Mouse (Mus musculus): Measurements from ENCODE around the gene Ankib1.
A peak's percentile ranks its signal among the peaks of the same experiment; 100 is the strongest.

Gene Ankib1

DNA sequence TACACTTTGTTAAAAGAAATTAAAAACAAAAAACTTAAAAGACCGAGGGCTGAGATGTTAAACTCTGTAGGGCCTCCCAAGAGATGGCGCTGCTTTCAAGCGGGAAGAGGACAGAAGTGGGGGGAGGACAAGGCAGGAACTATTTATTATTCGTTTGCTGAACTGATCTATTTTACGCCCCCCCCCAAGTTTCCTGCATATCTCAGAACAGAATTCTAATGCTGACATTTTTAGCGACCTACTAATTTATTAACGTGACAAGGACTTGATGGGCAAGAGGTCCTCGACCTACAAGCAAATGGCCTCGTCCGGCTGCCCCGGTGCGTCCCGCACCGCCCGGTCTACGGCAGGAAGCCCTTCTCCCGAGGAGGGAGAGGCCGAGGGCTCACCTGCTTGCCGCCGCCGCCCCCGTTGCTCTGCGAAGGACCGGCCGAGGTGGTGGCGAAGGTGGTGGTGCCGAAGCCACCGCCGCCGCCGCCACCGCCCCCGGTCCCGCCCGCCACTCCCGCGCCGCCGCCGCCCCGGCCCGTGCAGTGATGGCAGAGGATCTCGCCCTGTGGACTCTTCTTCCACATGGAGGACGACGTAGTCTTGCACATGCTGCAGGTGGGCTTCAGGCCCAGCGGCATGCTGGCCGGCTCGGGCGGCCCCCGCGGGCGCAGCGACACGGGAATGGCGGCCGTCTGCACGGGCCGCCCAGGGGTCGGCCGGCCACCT lies 155.6 kb downstream of the Ankib1 start:
- DNase-seq (ENCODE audit: extremely low spot score), result peak; percentile 73

DNA sequence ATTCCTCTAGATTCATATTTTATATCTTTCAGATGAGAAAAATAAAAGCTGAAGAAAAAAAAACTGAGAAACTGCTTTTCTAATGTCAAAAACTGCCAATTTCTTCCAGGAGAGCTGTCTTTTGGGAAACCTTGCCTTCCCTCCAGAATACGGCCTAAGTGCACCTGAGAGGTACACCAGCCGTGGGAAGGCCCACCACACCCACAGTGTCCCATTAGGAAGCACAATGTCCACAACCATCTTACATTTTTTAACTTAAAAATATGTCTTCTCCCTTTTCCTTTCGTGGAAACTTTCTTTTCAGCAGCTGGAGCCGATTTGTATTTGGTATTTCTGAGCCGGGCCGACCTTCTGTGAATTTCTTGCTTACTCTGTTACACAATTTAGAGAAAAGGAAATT lies 156.2 kb downstream of the Ankib1 start:
- no peak for DNase-seq (ENCODE audit: extremely low spot score)

DNA sequence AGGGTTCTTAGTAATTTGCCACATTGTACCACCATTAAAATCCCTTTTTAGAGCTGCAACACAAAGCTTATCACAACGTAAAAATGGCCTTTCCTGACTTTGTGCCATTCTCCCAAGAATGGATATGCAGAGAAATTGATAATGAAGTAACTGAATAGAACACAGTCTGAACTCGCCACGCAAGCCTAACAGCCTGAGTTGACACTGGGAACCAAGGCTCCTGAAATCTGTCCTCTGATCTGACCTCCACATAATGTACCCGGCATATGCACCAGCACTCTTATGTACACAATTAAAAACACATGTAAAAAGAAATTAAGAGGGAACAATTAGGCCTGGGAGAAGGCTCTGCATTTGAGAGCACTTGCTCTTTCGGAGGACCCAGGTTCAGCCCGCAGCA lies 157.4 kb downstream of the Ankib1 start:
- DNase-seq (ENCODE audit: extremely low spot score), result no peak

DNA sequence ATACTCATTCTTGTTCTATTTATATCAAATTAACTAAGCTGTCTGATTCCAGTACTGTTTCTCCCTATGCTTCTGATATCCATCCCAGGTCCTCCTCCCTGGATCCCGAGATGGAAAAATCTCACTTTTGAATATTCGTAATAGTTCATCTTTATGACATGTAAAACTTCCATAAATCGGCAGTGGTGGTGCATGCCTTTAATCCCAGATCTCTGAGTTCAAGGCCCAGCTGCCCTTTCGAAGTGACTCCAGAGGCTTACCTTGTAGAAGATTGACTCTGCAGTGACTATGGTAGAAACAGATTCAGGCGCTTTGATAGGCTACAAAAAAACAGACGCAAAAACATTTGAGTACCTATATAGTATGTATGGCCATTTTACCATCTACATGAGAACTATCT lies 158.1 kb downstream of the Ankib1 start:
- DNase-seq (ENCODE audit: extremely low spot score), result no peak
